Mouse (Mus musculus) bone marrow, adult 2 months (tissue): ENCODE results near the gene Megf11.

Experiments
- CTCF ChIP-seq: fragments of 200-500 bp; IDR thresholded peaks from 2 replicates; pipeline ENCODE4 v1.5.1; 2011; ENCODE audit warnings: low read length, control low read depth; ENCODE audit not compliant: control insufficient read depth, insufficient read depth
- POLR2A ChIP-seq: fragments of 200-500 bp; IDR thresholded peaks from 2 replicates; pipeline ENCODE4 v1.6.1; 2011; ENCODE audit warnings: low read depth, mild to moderate bottlenecking, control low read depth, low read length, borderline replicate concordance; ENCODE audit not compliant: control insufficient read depth

GRCm38 (mm10) chr9:64605735-64606349 lies 220.4 kb downstream of the Megf11 start:
- TF ChIP-seq CTCF (no peak), POLR2A (no peak)
